16 mouse cellular contexts compared by ENCODE assay signal in the genomic region with DNA sequence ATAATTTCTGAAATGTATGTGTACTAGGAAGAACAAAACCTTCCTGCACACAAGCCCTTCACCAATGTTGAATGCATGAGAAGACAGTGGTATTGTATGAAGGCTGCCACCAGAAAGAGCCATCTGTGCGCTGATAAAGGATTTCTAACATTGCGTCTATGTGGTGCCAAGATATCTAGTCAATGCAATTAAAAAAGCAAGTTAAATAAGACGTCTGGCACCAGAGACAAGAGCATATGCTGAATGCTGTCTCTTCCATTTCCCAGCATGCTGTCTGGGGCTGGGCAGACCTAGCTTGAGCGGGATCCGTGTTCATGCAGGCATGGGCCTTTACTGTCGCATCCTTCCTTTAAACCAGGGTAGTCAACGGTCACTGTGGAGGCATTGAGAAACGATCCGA. TPM values are rescaled to one million over a fixed set of nuclear protein-coding genes. Genes with fewer than 3 reads are reported as not detected.
DNase-seq lines count a peak whose midpoint lies in the region; ATAC-seq and TF ChIP-seq lines count a peak whose summit lies in the region.
"Had no signal": no experiment of that assay in that cellular context is flagged by ENCODE, and none has a peak within 500 bp of the region (broad histone marks: within the 10 kb centered on the region; RNA-seq: fewer than 3 reads in every experiment).

No protein-coding gene starts in this region.

- H3K9ac ChIP-seq in neural tube, embryonic 15.5 days (replicated peaks), result no peak overlapping the region
- H3K9ac ChIP-seq: neural tube, embryonic 12.5 days had no signal

- no peak overlapping the region for H3K4me3 ChIP-seq in neural tube, embryonic 15.5 days (replicated peaks)
- no peak overlapping the region for H3K4me3 ChIP-seq in thymus, adult 2 months (ENCODE audit: control insufficient read depth, insufficient read depth, low read length)
- H3K4me3 ChIP-seq: midbrain, embryonic 10.5 days; neural tube, embryonic 12.5 days had no signal

- peak; percentile 65 for ATAC-seq in frontal cortex, adult (ENCODE audit: low TSS enrichment)
- no peak for ATAC-seq in neural tube, embryonic 15.5 days (ENCODE audit: low FRiP score)
- ATAC-seq in CD4-positive, CD25-positive, alpha-beta regulatory T cell, adult 4 months, result no peak
- ATAC-seq: activated CD4-positive, CD25-positive, alpha-beta regulatory T cell, adult 4 months; intestine, postnatal 0 days had no signal

- no peak overlapping the region for H3K4me2 ChIP-seq in neural tube, embryonic 15.5 days
- H3K4me2 ChIP-seq: neural tube, embryonic 12.5 days had no signal

- DNase-seq in frontal cortex, postnatal 25 days (ENCODE audit: low spot score in 2 of 2), result no peak
- no peak for DNase-seq in neural tube, embryonic 10.5 days (ENCODE audit: extremely low spot score, low spot score)
- peak; percentile 70 for DNase-seq in layer of hippocampus, adult 9-11 months
- DNase-seq in thymus, adult 2 months, result no peak
- DNase-seq: cerebellum, adult 9-11 months; heart, adult 18-20 months; heart, postnatal 14 days; kidney, postnatal 4 days; lung, adult 2 months had no signal

- TF ChIP-seq CTCF in thymus, adult 2 months (IDR thresholded peaks at IDR 0.05; ENCODE audit: borderline replicate concordance, control insufficient read depth, extremely low read depth, insufficient read depth, low read length, poor library complexity), result no peak

- 80% methylated on average over 9 of the region's 9 CpGs for WGBS in neural tube, embryonic 15.5 days
- WGBS in thymus, adult 2 months, result 96% methylated on average over 9 of the region's 9 CpGs

- no peaks in the 10 kb centered on the region for H3K9me3 ChIP-seq in neural tube, embryonic 15.5 days (replicated peaks)
- H3K9me3 ChIP-seq: midbrain, embryonic 10.5 days; neural tube, embryonic 12.5 days had no signal

- H3K4me1 ChIP-seq in neural tube, embryonic 15.5 days, result peaks cover 23% of the 10 kb centered on the region
- no peaks in the 10 kb centered on the region for H3K4me1 ChIP-seq in thymus, adult 2 months (replicated peaks; ENCODE audit: control insufficient read depth, insufficient read depth, low read length)

- H3K27ac ChIP-seq in neural tube, embryonic 15.5 days (replicated peaks), result 0 out of 2 replicates have a peak overlapping the region, but pooled peaks have one; percentile 33
- no peak overlapping the region for H3K27ac ChIP-seq in thymus, adult 2 months (ENCODE audit: control insufficient read depth, insufficient read depth, low read length)
- H3K27ac ChIP-seq: midbrain, embryonic 10.5 days; neural tube, embryonic 12.5 days had no signal

- no peaks in the 10 kb centered on the region for H3K27me3 ChIP-seq in neural tube, embryonic 15.5 days (replicated peaks)
- no peaks in the 10 kb centered on the region for H3K27me3 ChIP-seq in thymus, adult 2 months (ENCODE audit: control insufficient read depth, insufficient read depth, low read length)
- H3K27me3 ChIP-seq: neural tube, embryonic 12.5 days had no signal

- H3K36me3 ChIP-seq in neural tube, embryonic 15.5 days, result no peaks in the 10 kb centered on the region
- H3K36me3 ChIP-seq in thymus, adult 2 months (ENCODE audit: control insufficient read depth, insufficient read depth, low read length), result no peaks in the 10 kb centered on the region
- H3K36me3 ChIP-seq: neural tube, embryonic 12.5 days had no signal

- TF ChIP-seq POLR2A in thymus, adult 2 months (IDR thresholded peaks at IDR 0.05; ENCODE audit: control insufficient read depth, extremely low read depth, insufficient read depth, low read length, poor library complexity), result no peak

RNA-seq across cellular contexts. Expression of a gene that starts 55.3 kb away (rescaled TPM):
- 136 and 171 TPM in 2 replicates for polyA plus RNA-seq in neural tube, embryonic 15.5 days (2015; fragmentation: Nextera tagmentation; extraction: Ambion mirVana)
- 7.6 and 9.7 TPM in 2 replicates for polyA plus RNA-seq in thymus, adult 2 months (2012; rRNA removed)
- not detected for polyA plus RNA-seq in CD4-positive, CD25-positive, alpha-beta regulatory T cell, adult 4 months (2017; shearing (Covaris generic))

Comparison
In these comparisons a context has a peak if more than half of its experiments do, and no peak if none do; other contexts are left out.
1. RNA of a gene that starts 55.3 kb away (polyA plus RNA-seq): 136 to 171 TPM in neural tube, embryonic 15.5 days; 7.6 to 9.7 TPM in thymus, adult 2 months and not detected in CD4-positive, CD25-positive, alpha-beta regulatory T cell, adult 4 months; every median in the first group is over 10 times any median in the second.